Mouse (Mus musculus) spleen, adult 2 months (tissue): ENCODE results near the gene Nav2.

ENCODE experiments used
- CTCF ChIP-seq: fragments of 200-500 bp; IDR thresholded peaks from 2 replicates; pipeline ENCODE4 v1.5.1; 2011; ENCODE audit warnings: mild to moderate bottlenecking, inconsistent platforms; ENCODE audit not compliant: insufficient read depth, insufficient read length, insufficient replicate concordance; ENCODE audit errors: extremely low read depth
- POLR2A ChIP-seq: fragments of 200-500 bp; IDR thresholded peaks from 2 replicates; pipeline ENCODE4 v1.6.1; 2011; ENCODE audit warnings: low read depth, low read length, inconsistent platforms

- TF ChIP-seq POLR2A (no peak), CTCF (no peak)
These were observed 462.8 kb downstream of the Nav2 start for GRCm38 (mm10) chr7:49371345-49371744.
